ENCODE assay signal across 9 mouse cellular contexts in the genomic region with DNA sequence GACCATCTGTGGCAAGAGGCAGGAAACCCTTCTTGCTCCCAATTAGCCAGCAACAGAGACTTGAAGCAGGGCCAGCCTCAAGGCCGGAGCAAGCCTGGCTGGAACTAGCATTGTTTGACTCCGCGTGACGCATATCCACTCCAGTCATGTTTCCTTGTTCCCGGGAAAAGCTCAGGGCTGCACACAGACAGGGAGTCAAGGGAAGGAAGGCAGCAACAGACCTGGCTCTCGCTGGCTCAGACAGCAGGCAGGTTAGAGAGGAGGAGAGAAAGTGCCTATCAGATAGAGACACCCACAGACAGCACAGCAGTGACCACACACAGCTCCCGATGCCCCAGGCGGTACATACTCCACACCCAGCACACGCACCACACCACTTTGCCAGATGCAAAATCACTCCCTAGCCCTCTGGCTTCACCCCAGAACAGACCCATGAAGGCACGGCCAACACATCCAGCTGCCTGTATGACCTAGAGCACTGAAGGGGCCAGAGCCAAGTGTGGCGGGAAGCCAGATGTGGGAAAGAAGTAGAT.
DNase-seq lines count a peak whose midpoint lies in the region; ATAC-seq lines count a peak whose summit lies in the region.
"Had no signal": no experiment of that assay in that cellular context is flagged by ENCODE, and none has a peak within 500 bp of the region (broad histone marks: within the 10 kb centered on the region; RNA-seq: fewer than 3 reads in every experiment).

No protein-coding gene starts in this region.

- H3K27me3 ChIP-seq in forebrain, embryonic 15.5 days, result no peaks in the 10 kb centered on the region
- H3K27me3 ChIP-seq in limb, embryonic 13.5 days, result no peaks in the 10 kb centered on the region
- H3K27me3 ChIP-seq in midbrain, embryonic 16.5 days (ENCODE audit: control insufficient read depth, insufficient read depth, low read depth, low read length), result no peaks in the 10 kb centered on the region
- H3K27me3 ChIP-seq: neural tube, embryonic 12.5 days had no signal

- peak overlapping the region; percentile 30; the same call in 1 of the 2 replicates for H3K27ac ChIP-seq in forebrain, embryonic 15.5 days (replicated peaks)
- H3K27ac ChIP-seq in limb, embryonic 13.5 days, result peak overlapping the region; percentile 80
- peak overlapping the region; percentile 45 for H3K27ac ChIP-seq in midbrain, embryonic 16.5 days (ENCODE audit: low read length)
- H3K27ac ChIP-seq: neural tube, embryonic 12.5 days had no signal

- no peak for ATAC-seq in forebrain, embryonic 15.5 days (replicated peaks)
- peak; percentile 8 to 33; a peak in 1 of 4 replicates for ATAC-seq in hematopoietic stem cell, adult 5-6 weeks (replicated peaks in 1 of 2; ENCODE audit: insufficient read depth in 1 of 2, low FRiP score in 2 of 2, low TSS enrichment in 1 of 2, low read depth in 1 of 2, poor library complexity in 2 of 2, severe bottlenecking in 2 of 2)
- peak; percentile 18; the same call in 1 of the 2 replicates for ATAC-seq in limb, embryonic 13.5 days (ENCODE audit: low FRiP score, low read depth)
- peak; percentile 27; the same call in 1 of the 2 replicates for ATAC-seq in midbrain, embryonic 16.5 days

- H3K4me1 ChIP-seq in forebrain, embryonic 15.5 days, result peaks cover 23% of the 10 kb centered on the region
- peaks cover 92% of the 10 kb centered on the region for H3K4me1 ChIP-seq in limb, embryonic 13.5 days
- peaks cover 13% of the 10 kb centered on the region for H3K4me1 ChIP-seq in midbrain, embryonic 16.5 days (ENCODE audit: control insufficient read depth, insufficient read depth, low read length)

- H3K9ac ChIP-seq in forebrain, embryonic 15.5 days (replicated peaks), result no peak overlapping the region
- no peak overlapping the region for H3K9ac ChIP-seq in limb, embryonic 13.5 days
- peak overlapping the region; percentile 50 for H3K9ac ChIP-seq in midbrain, embryonic 16.5 days (ENCODE audit: low read depth, low read length)
- H3K9ac ChIP-seq: neural tube, embryonic 12.5 days had no signal

- WGBS in forebrain, embryonic 15.5 days, result 40% methylated on average over 11 of the region's 11 CpGs
- 11% methylated on average over 11 of the region's 11 CpGs for WGBS in limb, embryonic 13.5 days
- WGBS in midbrain, embryonic 16.5 days, result 40% methylated on average over 11 of the region's 11 CpGs

- H3K4me2 ChIP-seq in forebrain, embryonic 15.5 days (replicated peaks), result no peak overlapping the region
- peak overlapping the region; percentile 14 for H3K4me2 ChIP-seq in limb, embryonic 13.5 days (replicated peaks)
- no peak overlapping the region for H3K4me2 ChIP-seq in midbrain, embryonic 16.5 days (ENCODE audit: low read length)
- H3K4me2 ChIP-seq: neural tube, embryonic 12.5 days had no signal

- no peaks in the 10 kb centered on the region for H3K9me3 ChIP-seq in forebrain, embryonic 15.5 days
- H3K9me3 ChIP-seq in limb, embryonic 13.5 days, result no peaks in the 10 kb centered on the region
- H3K9me3 ChIP-seq in midbrain, embryonic 16.5 days (replicated peaks; ENCODE audit: control insufficient read depth, low read length, poor library complexity, severe bottlenecking), result no peaks in the 10 kb centered on the region
- H3K9me3 ChIP-seq: neural tube, embryonic 12.5 days had no signal

- peak; percentile 93 for DNase-seq in 3T3-L1 (ENCODE audit: low read depth, low spot score)
- DNase-seq in R1 (ENCODE audit: low read depth, low spot score), result peak; percentile 30
- DNase-seq in layer of hippocampus, postnatal 36 days, result no peak
- DNase-seq in urinary bladder, postnatal 25 days (ENCODE audit: low spot score), result no peak

- no peak overlapping the region for H3K4me3 ChIP-seq in forebrain, embryonic 15.5 days
- no peak overlapping the region for H3K4me3 ChIP-seq in limb, embryonic 13.5 days
- no peak overlapping the region for H3K4me3 ChIP-seq in midbrain, embryonic 16.5 days (ENCODE audit: low read depth, low read length)
- H3K4me3 ChIP-seq: neural tube, embryonic 12.5 days had no signal

- H3K36me3 ChIP-seq in forebrain, embryonic 15.5 days, result no peaks in the 10 kb centered on the region
- no peaks in the 10 kb centered on the region for H3K36me3 ChIP-seq in limb, embryonic 13.5 days
- no peaks in the 10 kb centered on the region for H3K36me3 ChIP-seq in midbrain, embryonic 16.5 days (ENCODE audit: control insufficient read depth, insufficient read depth, low read length)
- H3K36me3 ChIP-seq: neural tube, embryonic 12.5 days had no signal

Comparison
In these comparisons a context has a peak if more than half of its experiments do, and no peak if none do; other contexts are left out.
1. DNase-seq: peak in 3T3-L1 (single experiment) and R1 (single experiment); none in layer of hippocampus, postnatal 36 days (0 of 2) and urinary bladder, postnatal 25 days (single experiment).
2. H3K27ac ChIP-seq: peak in every context shown above with its lines; median percentile 80 in limb, embryonic 13.5 days; 45 in midbrain, embryonic 16.5 days; 30 in forebrain, embryonic 15.5 days.